Mouse (Mus musculus) lung, embryonic 16.5 days (tissue): ENCODE data around the gene Rc3h1. TPM values are rescaled to one million over a fixed set of nuclear protein-coding genes. Genes with fewer than 3 reads are reported as not detected.
"Not testable (repeated sequence)": the region's sequence is repeated elsewhere in the genome, so short reads cannot be mapped to it uniquely, and the experiment has no call there.

Experiments
- ATAC-seq: fragments of 200-750 bp; cut with Nextera tagmentation; 2 replicates; pipeline ENCODE4 v1.8.0; 2017; ENCODE audit warnings: low read depth, mild to moderate bottlenecking, moderate library complexity
- H3K27ac ChIP-seq: fragments of 300-500 bp; sonication (generic); 2 replicates; pipeline ENCODE4 v1.5.1; 2014; ENCODE audit warnings: mild to moderate bottlenecking, control low read depth, low read length
- H3K27me3 ChIP-seq: fragments of 300-500 bp; sonication (generic); 2 replicates; pipeline ENCODE4 v1.6.1; 2014; ENCODE audit warnings: low read depth, low read length, mixed read lengths; ENCODE audit not compliant: control insufficient read depth, insufficient read depth
- H3K36me3 ChIP-seq: fragments of 300-500 bp; sonication (generic); 2 replicates; pipeline ENCODE4 v1.6.1; 2014; ENCODE audit warnings: low read length; ENCODE audit not compliant: control insufficient read depth, insufficient read depth
- H3K4me1 ChIP-seq: fragments of 300-500 bp; sonication (generic); replicated peaks from 2 replicates; pipeline ENCODE4 v1.6.1; 2014; ENCODE audit warnings: low read length, mixed read lengths; ENCODE audit not compliant: control insufficient read depth, insufficient read depth
- H3K4me2 ChIP-seq: fragments of 300-500 bp; sonication (generic); 2 replicates; pipeline ENCODE4 v1.6.1; 2014; ENCODE audit warnings: low read depth, low read length, control low read depth
- H3K4me3 ChIP-seq: fragments of 300-500 bp; sonication (generic); 2 replicates; pipeline ENCODE4 v1.5.1; 2014; ENCODE audit warnings: mild to moderate bottlenecking, low read length, control low read depth
- H3K9ac ChIP-seq: fragments of 300-500 bp; sonication (generic); 2 replicates; pipeline ENCODE4 v1.6.1; 2014; ENCODE audit warnings: low read length, control low read depth
- H3K9me3 ChIP-seq: fragments of 300-500 bp; sonication (generic); 2 replicates; pipeline ENCODE4 v1.6.1; 2016; ENCODE audit warnings: low read length; ENCODE audit not compliant: control insufficient read depth
- WGBS: fragments of 180-500 bp; shearing (Covaris S2); extraction: QIAGEN DNeasy Blood & Tissue Kit; methylation state at CpG from one replicate; pipeline ENCODE4 v1.1.7; 2014; 5-methylcytosine and 5-hydroxymethylcytosine counted together
- polyA plus RNA-seq: library from polyadenylated mRNA; unstranded; fragments of >200 nt; fragmentation: Nextera tagmentation; extraction: Ambion mirVana; gene quantifications from 2 replicates; pipeline ENCODE4 v1.2.1, GENCODE M21; 2015

The Rc3h1 gene
- polyA plus RNA-seq, 1 experiment from 2014 or later: 7.2 TPM

- Histone ChIP-seq H3K4me2 (no peak overlapping the region), H3K9me3 (no peaks in the 10 kb centered on the region), H3K4me3 (no peak overlapping the region), H3K9ac (no peak overlapping the region), H3K27ac (no peak overlapping the region), H3K36me3 (peaks cover 5% of the 10 kb centered on the region; the same call in 1 of the 2 replicates), H3K4me1 (no peaks in the 10 kb centered on the region), H3K27me3 (no peaks in the 10 kb centered on the region)
- WGBS: 54% methylated on average over 8 of the region's 8 CpGs
- no peak for ATAC-seq
Measured at GRCm38 (mm10) chr1:160980537-160981234, 74.5 kb downstream of the Rc3h1 start.

GRCm38 (mm10) chr1:160981337-160981736, 75.1 kb downstream of the Rc3h1 start:
- WGBS: 74% methylated on average over 4 of the region's 4 CpGs
- Histone ChIP-seq H3K9ac (no peak overlapping the region), H3K27me3 (no peaks in the 10 kb centered on the region), H3K4me1 (no peaks in the 10 kb centered on the region), H3K4me3 (no peak overlapping the region), H3K36me3 (no peaks in the 10 kb centered on the region), H3K27ac (no peak overlapping the region), H3K9me3 (no peaks in the 10 kb centered on the region), H3K4me2 (no peak overlapping the region)
- no peak for ATAC-seq

- no peaks in the 10 kb centered on the region for H3K4me1 ChIP-seq
- no peak overlapping the region for H3K4me3 ChIP-seq
- H3K27ac ChIP-seq: no peak overlapping the region
- H3K27me3 ChIP-seq: no peaks in the 10 kb centered on the region
- 45% methylated on average over 3 of the region's 3 CpGs for WGBS
- 0 out of 2 replicates have a peak, but pooled peaks have one; percentile 17 for ATAC-seq
- H3K36me3 ChIP-seq: no peaks in the 10 kb centered on the region
- H3K4me2 ChIP-seq: no peak overlapping the region
- H3K9me3 ChIP-seq: no peaks in the 10 kb centered on the region
- no peak overlapping the region for H3K9ac ChIP-seq
Measured at GRCm38 (mm10) chr1:160982887-160983286, 76.7 kb downstream of the Rc3h1 start.

GRCm38 (mm10) chr1:160984731-160985130, 78.5 kb downstream of the Rc3h1 start:
- H3K27me3 ChIP-seq, H3K9ac ChIP-seq, H3K4me1 ChIP-seq, ATAC-seq, H3K27ac ChIP-seq, H3K4me3 ChIP-seq, H3K36me3 ChIP-seq, H3K4me2 ChIP-seq, H3K9me3 ChIP-seq: not testable (repeated sequence)
- WGBS: 78% methylated on average over 1 of the region's 1 CpGs

GRCm38 (mm10) chr1:160985477-160985876, 79.3 kb downstream of the Rc3h1 start:
- no peak for ATAC-seq

GRCm38 (mm10) chr1:160986881-160987635, 80.8 kb downstream of the Rc3h1 start:
- no peaks in the 10 kb centered on the region for H3K36me3 ChIP-seq

More at GRCm38 (mm10) chr1:160985477-160985876, 79.3 kb downstream of the Rc3h1 start:
- H3K27me3 ChIP-seq: no peaks in the 10 kb centered on the region
- H3K36me3 ChIP-seq: no peaks in the 10 kb centered on the region
- H3K4me2 ChIP-seq: no peak overlapping the region
- H3K4me3 ChIP-seq: no peak overlapping the region
- H3K9me3 ChIP-seq: no peaks in the 10 kb centered on the region
- no peak overlapping the region for H3K27ac ChIP-seq
- H3K4me1 ChIP-seq: no peaks in the 10 kb centered on the region
- WGBS: 75% methylated on average over 6 of the region's 6 CpGs
- H3K9ac ChIP-seq: no peak overlapping the region

GRCm38 (mm10) chr1:160989395-160989794, 83.2 kb downstream of the Rc3h1 start:
- Histone ChIP-seq H3K4me3 (no peak overlapping the region), H3K27me3 (no peaks in the 10 kb centered on the region), H3K36me3 (no peaks in the 10 kb centered on the region), H3K4me1 (no peaks in the 10 kb centered on the region), H3K27ac (no peak overlapping the region), H3K4me2 (no peak overlapping the region), H3K9ac (no peak overlapping the region), H3K9me3 (no peaks in the 10 kb centered on the region)
- 83% methylated on average over 15 of the region's 15 CpGs for WGBS
- no peak for ATAC-seq

More at GRCm38 (mm10) chr1:160986881-160987635, 80.8 kb downstream of the Rc3h1 start:
- WGBS: 63% methylated on average over 17 of the region's 17 CpGs
- Histone ChIP-seq H3K4me3 (no peak overlapping the region), H3K4me2 (no peak overlapping the region), H3K4me1 (no peaks in the 10 kb centered on the region), H3K9me3 (no peaks in the 10 kb centered on the region), H3K27me3 (no peaks in the 10 kb centered on the region), H3K9ac (no peak overlapping the region), H3K27ac (no peak overlapping the region)
- ATAC-seq: no peak

- H3K27ac ChIP-seq: no peak overlapping the region
- H3K9me3 ChIP-seq: no peaks in the 10 kb centered on the region
- no peaks in the 10 kb centered on the region for H3K4me1 ChIP-seq
- 76% methylated on average over 6 of the region's 6 CpGs for WGBS
- H3K4me3 ChIP-seq: no peak overlapping the region
- no peak overlapping the region for H3K4me2 ChIP-seq
- H3K9ac ChIP-seq: no peak overlapping the region
- ATAC-seq: no peak
- H3K36me3 ChIP-seq: no peaks in the 10 kb centered on the region
- H3K27me3 ChIP-seq: no peaks in the 10 kb centered on the region
Measured at GRCm38 (mm10) chr1:160993851-160994250, 87.6 kb downstream of the Rc3h1 start.

- no peak overlapping the region for H3K27ac ChIP-seq
- no peaks in the 10 kb centered on the region for H3K4me1 ChIP-seq
- 70% methylated on average over 4 of the region's 4 CpGs for WGBS
- no peak overlapping the region for H3K4me3 ChIP-seq
- no peak overlapping the region for H3K4me2 ChIP-seq
- no peaks in the 10 kb centered on the region for H3K9me3 ChIP-seq
- ATAC-seq: no peak
- H3K27me3 ChIP-seq: no peaks in the 10 kb centered on the region
- H3K9ac ChIP-seq: no peak overlapping the region
- no peaks in the 10 kb centered on the region for H3K36me3 ChIP-seq
Measured at GRCm38 (mm10) chr1:161004942-161005341, 98.7 kb downstream of the Rc3h1 start.
